Mouse (Mus musculus) olfactory bulb, adult 2 months (tissue): ENCODE measurements around the gene Unk. TPM values are rescaled to one million over a fixed set of nuclear protein-coding genes. Genes with fewer than 3 reads are reported as not detected.
"Not testable (repeated sequence)": the region's sequence is repeated elsewhere in the genome, so short reads cannot be mapped to it uniquely, and the experiment has no call there.

Source experiments
- H3K27ac ChIP-seq: fragments of 200-500 bp; 2 replicates; pipeline ENCODE4 v1.5.1; 2012; ENCODE audit warnings: low read depth, low read length; ENCODE audit not compliant: insufficient read depth
- H3K4me1 ChIP-seq: fragments of 200-500 bp; 2 replicates; pipeline ENCODE4 v1.6.1; 2012; ENCODE audit warnings: low read length; ENCODE audit not compliant: control insufficient read depth, insufficient read depth
- H3K4me3 ChIP-seq: fragments of 200-500 bp; 2 replicates; pipeline ENCODE4 v1.5.1; 2012; ENCODE audit warnings: mild to moderate bottlenecking, low read depth, low read length, moderate library complexity; ENCODE audit not compliant: insufficient read depth
- CTCF ChIP-seq: fragments of 200-500 bp; IDR thresholded peaks from 2 replicates; pipeline ENCODE4 v1.5.1; 2012; ENCODE audit warnings: low read depth, mild to moderate bottlenecking, low read length, moderate library complexity; ENCODE audit not compliant: insufficient read depth
- POLR2A ChIP-seq: fragments of 200-500 bp; IDR thresholded peaks from 2 replicates; pipeline ENCODE4 v1.6.1; 2012; ENCODE audit warnings: mild to moderate bottlenecking, low read depth, low read length, moderate library complexity; ENCODE audit not compliant: insufficient read depth
- WGBS: fragments of 180-500 bp; shearing (Covaris S2); methylation state at CpG from one replicate; pipeline ENCODE4 v1.1.7; 2018; 5-methylcytosine and 5-hydroxymethylcytosine counted together
- polyA plus RNA-seq: library from polyadenylated mRNA; stranded (reverse); fragments of >200 nt; gene quantifications from 2 replicates; pipeline ENCODE4 v1.2.4, GENCODE M21; 2012; ENCODE audit warnings: low replicate concordance; ENCODE audit not compliant: missing spikeins, insufficient read depth, insufficient read length

Gene Unk
- polyA plus RNA-seq, 1 experiment = not detected

DNA sequence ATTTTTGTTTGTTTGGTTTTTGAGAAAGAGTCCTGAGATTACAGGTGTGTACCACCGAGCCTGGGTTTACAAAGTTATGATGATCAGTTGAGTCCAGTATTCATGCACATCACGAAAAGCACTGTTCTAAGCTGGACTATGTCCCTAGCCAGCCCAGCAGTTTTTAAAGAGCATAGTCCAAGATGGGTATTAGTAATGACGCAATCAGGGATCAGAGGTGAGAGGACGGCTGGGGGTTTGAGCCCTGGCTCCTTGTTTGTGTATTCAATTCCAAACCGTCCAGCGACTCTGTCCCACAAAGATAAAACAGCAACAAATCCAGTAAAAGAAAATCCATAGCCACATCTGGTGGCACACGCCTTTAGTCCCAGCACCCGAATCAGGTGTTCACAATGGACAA lies 58.1 kb downstream of the Unk start:
- Histone ChIP-seq H3K27ac (no peak overlapping the region), H3K4me3 (no peak overlapping the region), H3K4me1 (peaks cover 3% of the 10 kb centered on the region)
- TF ChIP-seq CTCF = no peak
- TF ChIP-seq POLR2A = no peak
- WGBS = 77% methylated on average over 8 of the region's 8 CpGs

DNA sequence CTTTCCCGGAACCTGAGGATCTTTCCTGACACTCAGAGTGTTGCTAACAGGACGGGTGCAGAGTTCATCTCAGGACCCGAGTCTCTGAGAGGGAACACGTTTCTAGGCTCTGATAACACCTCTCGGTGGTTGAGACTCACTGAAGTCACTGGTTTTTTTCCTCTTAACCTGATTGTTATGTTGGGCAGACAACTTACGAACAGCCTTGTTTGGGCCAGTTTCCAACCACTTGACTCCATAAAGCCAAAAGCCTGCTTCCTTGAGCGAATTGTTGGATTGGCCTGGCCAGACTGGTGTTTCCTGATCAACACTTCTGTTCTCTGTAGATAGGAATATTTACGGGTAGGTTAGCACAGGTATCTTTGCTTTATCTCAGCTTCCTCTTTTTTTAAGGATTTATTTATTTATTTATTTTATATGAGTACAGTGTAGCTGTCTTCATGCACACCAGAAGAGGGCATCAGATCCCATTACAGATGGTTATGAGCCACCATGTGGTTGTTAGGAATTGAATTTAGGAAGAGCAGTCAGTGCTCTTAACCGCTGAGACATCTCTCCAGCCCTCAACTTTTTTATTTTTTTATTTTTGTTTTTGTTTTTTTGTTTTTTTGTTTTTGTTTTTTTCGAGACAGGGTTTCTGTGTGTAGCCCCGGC lies 58.7 kb downstream of the Unk start:
- 82% methylated on average over 11 of the region's 11 CpGs for WGBS
- TF ChIP-seq CTCF (no peak), POLR2A (no peak)

DNA sequence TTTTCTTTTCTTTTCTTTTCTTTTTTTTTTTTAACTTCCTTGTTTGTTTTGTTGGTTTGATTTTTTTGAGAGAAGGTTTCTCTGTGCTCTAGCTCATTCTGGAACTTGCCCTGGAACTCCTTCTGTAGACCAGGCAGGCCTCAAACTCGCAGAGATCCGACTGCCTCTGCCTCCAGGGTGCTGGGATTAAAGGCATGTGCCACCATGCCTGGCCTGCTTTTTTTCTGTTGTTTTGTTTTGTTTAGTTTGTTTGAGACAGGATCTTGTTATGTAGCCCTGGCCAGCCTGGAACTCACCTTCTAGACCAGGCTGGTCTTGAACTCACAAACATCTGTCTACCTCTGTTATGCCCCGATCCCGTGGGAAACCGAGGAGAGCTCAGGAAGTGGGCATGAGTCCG lies 59.4 kb downstream of the Unk start:
- WGBS = 88% methylated on average over 6 of the region's 6 CpGs

More for the DNA sequence above, 58.7 kb downstream of the Unk start:
- H3K27ac ChIP-seq = no peak overlapping the region
- no peak overlapping the region for H3K4me3 ChIP-seq
- peaks cover 3% of the 10 kb centered on the region for H3K4me1 ChIP-seq

DNA sequence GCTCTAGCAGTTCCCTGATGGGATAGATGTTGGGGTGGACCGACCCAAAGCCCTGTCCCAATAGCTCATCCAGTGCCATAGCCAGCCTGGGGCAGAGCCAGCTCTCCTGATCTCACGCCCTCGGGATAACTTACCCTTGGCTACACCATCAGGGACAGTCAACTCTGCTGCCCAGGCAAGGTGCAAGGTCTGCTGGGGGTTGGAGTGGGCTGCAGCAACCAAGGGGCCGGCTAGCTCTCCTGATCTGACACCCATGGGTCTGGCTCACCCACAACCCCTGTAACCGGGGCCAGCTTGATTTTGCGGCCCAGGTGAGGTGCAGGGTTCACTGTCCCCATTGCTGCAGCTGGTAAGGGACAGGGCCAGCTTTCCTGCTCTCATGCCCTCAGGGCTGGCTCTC lies 61.5 kb downstream of the Unk start:
- Histone ChIP-seq H3K4me3 (no peak overlapping the region), H3K4me1 (no peaks in the 10 kb centered on the region), H3K27ac (no peak overlapping the region)
- no peak for TF ChIP-seq CTCF
- TF ChIP-seq POLR2A = no peak
- 88% methylated on average over 6 of the region's 6 CpGs for WGBS

More for the DNA sequence above, 59.4 kb downstream of the Unk start:
- Histone ChIP-seq H3K4me3 (no peak overlapping the region), H3K4me1 (peaks cover 3% of the 10 kb centered on the region), H3K27ac (no peak overlapping the region)
- TF ChIP-seq POLR2A = no peak

DNA sequence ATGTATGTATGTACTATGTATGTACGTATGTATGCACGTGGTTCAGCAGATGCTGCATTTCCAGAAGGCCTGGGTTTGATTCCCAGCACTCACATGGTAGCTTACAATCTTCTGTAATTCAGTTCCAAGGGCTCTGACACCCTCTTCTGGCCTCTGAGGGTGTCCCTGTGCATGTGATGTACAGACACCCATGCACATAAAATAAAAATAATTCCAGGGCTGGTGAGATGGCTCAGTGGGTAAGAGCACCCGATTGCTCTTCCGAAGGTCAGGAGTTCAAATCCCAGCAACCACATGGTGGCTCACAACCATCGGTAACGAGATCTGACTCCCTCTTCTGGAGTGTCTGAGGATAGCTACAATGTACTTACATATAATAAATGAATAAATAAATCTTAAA lies 62.8 kb downstream of the Unk start:
- H3K4me1 ChIP-seq, H3K4me3 ChIP-seq, H3K27ac ChIP-seq: not testable (repeated sequence)
- whole genome bisulfite sequencing = 93% methylated on average over 6 of the region's 6 CpGs

DNA sequence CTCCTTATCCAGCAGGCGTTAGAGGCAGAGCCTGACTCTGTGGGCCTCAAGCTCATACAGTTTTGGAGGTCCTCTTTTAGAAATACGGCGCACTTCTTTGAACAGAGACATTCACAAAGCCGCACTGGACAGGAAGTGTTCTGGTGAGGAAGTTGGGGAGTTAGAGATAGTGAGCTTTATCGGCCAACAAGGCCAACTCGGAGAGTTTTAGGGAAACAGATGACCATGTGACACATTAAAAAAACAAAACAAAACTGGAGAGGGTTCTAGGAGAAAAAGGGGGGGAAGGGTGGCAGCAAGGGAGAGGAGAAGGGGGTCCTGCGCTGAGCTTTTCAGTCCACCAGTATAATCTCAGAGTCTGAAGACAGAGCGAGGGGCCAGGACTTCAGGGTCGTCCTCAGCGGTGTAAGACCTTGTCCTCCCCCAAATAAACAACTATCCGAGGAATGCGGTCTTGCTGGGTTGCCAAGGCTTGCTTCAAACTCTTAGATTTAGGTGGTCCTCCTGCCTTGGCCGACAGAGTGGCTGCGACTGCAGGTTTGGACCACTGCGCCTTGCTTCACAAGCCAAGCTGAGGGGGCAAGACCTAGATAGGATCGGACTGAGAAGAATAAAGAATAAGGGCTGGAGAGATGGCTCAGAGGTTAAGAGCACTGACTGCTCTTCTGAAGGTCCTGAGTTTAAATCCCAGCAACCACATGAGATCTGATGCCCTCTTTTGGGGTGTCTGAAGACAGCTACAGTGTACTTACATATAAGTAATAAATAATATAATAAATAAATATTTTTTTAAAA lies 63.8 kb downstream of the Unk start:
- 71% methylated on average over 16 of the region's 16 CpGs for WGBS
- H3K4me1 ChIP-seq = no peaks in the 10 kb centered on the region
- TF ChIP-seq CTCF (no peak), POLR2A (no peak)

DNA sequence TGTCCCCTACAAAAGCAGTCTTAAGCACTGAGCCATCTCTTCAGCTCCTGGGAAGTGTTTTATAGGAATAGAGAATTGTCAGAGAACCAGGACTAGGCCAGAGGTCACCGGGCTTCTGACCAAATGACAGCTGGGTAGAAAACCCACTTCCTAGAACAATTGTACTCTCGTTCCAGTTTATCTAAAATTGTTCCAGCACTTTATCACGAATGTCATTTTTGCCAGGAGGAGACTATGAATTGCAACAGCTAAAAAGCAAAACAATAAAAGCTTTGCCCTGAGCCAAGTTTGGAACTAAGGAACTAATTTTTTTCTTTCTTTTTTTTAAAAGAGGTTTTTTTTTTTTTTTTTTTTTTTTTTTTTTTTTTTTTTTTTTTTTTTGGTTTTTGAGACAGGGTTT lies 65.5 kb downstream of the Unk start:
- WGBS = 68% methylated on average over 3 of the region's 3 CpGs
- no peaks in the 10 kb centered on the region; the same call in 1 of the 2 replicates for H3K4me1 ChIP-seq
- H3K4me3 ChIP-seq = no peak overlapping the region
- TF ChIP-seq POLR2A (no peak), CTCF (no peak)
- H3K27ac ChIP-seq = no peak overlapping the region

More for the DNA sequence above, 63.8 kb downstream of the Unk start:
- Histone ChIP-seq H3K4me3 (no peak overlapping the region), H3K27ac (no peak overlapping the region)

DNA sequence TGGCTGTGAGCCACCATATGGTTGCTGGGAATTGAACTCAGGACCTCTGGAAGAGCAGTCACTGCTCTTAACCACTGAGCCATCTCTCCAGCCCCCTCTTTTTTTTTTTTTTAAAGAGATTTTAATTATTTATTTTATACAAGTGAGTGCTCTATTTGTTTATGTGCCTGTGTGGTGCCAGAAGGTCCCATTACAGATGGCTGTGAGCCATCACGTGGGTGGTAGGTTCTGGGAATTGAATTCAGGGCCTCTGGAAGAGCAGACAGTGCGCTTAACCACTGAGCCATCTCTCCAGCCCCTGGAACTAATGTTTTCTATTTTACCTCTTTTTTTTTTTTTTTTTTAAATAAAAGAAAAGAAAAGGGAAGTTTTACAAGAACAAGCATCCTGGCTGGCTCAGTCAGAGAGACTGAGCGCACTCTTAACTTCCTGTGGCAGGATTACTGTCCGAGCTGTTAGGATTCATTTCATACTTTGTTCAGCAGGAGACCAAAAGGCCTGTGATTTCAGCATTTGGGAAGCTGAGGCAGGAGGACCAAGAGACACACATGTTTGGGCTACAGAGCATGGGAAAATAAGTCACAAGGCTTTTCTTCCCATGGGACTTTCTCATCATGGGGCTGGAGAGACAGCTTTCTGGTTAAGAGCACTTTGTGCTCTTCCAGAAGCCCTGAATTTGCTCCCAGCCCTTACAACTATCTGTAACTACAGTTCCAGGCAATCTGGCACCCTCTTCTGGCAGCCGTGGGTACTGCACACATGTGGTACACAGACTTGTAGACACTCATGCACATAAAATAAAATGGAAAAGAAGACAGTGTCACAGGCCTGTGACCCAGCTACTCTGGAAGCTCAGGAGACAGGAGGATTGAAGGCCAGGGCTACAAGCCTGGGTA lies 66.3 kb downstream of the Unk start:
- WGBS = 94% methylated on average over 5 of the region's 5 CpGs
- Histone ChIP-seq H3K4me3 (no peak overlapping the region), H3K4me1 (no peaks in the 10 kb centered on the region; the same call in 1 of the 2 replicates), H3K27ac (no peak overlapping the region)
- TF ChIP-seq POLR2A (no peak), CTCF (no peak)

DNA sequence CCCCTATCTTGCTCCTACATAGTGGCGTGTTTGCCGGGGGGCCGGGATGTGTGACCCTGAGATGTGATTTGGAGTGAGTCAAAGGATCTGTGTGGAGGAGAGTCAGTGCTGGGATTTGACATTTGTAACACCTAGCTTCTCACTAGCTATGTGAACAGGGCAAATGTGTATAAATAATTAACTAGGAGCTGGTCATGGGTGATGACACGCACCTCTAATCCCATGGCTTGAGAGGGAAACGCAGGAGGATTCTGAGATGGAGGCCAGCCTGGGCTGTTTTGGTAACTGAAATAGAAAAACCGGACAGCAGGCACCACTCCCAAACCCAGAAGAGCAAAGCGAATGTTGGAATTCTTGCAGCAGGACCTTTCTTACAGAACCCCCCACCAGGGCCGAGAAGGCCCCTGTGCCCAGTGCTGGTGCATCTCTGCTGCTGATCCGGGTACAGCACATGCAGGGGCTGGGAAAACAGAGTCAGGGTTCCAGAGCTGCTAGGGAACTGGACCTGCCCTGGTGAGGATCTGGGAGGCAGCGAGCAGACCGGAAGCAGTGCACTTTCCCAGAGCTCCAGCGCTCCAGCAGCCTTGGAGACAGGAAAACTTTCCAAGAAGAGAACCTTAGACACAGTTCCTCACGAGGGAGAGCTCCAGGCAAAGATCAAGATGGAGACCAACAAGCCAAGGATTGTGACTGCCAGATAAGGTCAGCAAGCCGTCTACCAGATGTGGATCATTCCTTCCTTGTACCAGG lies 68.8 kb downstream of the Unk start:
- TF ChIP-seq CTCF (no peak), POLR2A (no peak)
- Histone ChIP-seq H3K27ac (no peak overlapping the region), H3K4me3 (no peak overlapping the region), H3K4me1 (peaks cover 6% of the 10 kb centered on the region)
- WGBS = 83% methylated on average over 14 of the region's 14 CpGs
